Mouse (Mus musculus): ENCODE measurements around the gene Myzap. TPM values are rescaled to one million over a fixed set of nuclear protein-coding genes. Genes with fewer than 3 reads are reported as not detected.
A peak's percentile ranks its signal among the peaks of the same experiment; 100 is the strongest.

Gene Myzap
- total RNA-seq, 2 experiments from 2014 or later = 3.8 to 3.9 TPM

DNA sequence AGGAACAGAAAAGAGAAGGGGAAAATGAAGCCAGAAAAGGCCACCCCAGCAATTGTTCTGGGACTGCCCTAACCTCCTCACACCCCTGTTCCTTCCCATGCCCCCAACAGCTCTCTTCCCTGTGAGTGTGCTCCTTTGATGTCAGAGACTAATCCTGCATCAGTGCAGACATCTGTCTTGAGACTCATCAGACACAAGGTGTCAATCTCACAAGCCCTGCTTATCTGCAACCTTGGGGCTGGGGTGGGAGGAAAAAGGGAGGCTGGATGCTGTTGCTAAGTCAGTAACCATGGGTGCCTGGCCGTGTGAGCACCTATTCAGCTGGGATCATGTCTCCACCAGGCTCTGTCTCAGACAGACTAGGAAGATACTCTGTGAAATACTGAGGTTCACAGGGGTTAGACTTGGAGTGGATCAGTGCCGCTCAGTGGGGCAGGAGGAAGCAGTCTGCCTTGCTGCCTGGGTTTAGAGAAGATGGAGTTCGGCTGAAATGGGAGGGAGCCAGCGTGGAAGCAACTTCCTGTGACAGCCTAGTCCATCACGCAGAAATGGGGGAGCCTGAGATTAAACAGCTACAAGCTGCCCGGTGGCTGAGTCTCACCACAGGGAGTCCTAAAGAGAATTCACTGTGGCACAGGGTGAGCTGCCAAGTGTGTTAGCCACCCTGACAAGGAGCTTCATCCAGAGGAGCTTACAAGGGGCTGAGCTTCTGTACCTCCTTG lies 12.9 kb upstream of the Myzap start:
- DNase-seq (ENCODE audit: low spot score) = no peak

- DNase-seq (ENCODE audit: low spot score) = no peak
Measured at GRCm38 (mm10) chr9:71599861-71600260, 7.7 kb upstream of the Myzap start.

GRCm38 (mm10) chr9:71596888-71597287 lies 4.7 kb upstream of the Myzap start:
- no peak for DNase-seq (ENCODE audit: low spot score)

DNA sequence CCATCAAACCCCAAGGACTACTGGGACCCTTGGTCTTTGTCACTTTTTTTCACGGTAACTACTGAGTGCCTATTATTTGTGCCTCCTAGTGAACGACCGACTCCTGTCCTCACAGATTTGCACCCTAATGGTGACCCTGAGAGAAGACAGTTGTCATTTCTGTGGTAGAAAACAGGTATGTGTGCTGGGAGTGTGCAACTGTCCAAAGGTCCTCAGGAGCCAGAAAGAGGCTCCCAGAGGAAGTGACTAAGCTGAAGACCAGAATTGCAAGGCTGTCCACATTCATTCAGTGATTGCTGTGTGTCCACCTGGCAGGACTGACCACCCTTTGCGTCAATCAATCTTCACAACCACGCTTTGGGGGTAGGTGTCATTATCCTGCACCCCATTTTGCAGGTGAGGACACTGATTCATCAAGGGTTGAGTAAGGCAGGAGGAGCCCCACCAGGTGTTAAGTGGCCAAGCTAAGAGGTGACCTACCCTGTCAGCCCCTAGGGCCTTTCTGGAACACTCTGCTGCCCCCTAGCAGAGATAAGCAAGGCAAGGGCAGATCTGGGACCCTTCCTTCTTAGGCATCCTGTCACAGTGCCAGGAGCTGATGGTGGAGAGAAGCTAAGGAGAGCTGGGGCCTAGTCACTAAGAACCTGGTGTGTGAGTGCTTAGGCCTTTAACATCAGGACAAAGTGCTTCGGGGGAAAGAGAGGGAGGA lies 571 bp upstream of the Myzap start:
- no peak for DNase-seq (ENCODE audit: low spot score)

DNA sequence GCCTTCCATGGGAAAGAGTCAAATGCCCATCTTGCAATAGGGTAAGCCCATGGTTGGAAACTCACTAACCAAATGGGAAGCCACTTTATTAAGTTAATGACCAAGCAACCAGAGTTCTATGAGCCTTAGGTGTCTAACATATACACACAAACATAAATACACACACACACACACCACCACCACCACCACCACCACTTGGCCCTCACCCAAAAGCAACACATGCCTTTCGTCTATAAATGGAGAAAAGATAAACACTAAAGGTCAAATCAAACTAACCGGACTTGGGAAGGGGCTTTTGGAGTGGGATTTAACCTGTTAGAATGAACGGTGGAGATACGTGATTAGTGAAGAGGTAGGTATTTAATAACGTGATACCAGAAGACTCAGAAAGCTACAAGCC lies 1.1 kb downstream of the Myzap start:
- DNase-seq (ENCODE audit: low spot score) = no peak

DNA sequence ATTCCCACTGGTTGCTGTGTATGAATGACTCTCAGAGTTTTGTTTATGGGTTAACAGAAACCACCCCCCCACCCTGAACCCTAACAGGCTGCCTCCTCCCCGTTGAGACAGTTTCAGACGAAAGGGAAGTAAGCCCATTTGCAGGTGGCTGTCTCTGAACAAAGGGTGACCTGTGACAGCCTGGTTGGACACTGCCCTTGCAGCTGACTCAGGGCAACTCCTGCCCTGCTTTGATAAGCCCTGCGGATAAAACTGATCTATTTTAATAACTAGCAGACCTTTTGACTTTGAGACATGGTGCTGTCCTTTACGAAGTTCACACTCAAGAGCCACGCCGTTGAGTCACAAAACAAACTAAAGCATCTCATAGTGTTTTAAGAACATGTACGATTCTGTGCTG lies 2.4 kb downstream of the Myzap start:
- DNase-seq (ENCODE audit: low spot score) = no peak

DNA sequence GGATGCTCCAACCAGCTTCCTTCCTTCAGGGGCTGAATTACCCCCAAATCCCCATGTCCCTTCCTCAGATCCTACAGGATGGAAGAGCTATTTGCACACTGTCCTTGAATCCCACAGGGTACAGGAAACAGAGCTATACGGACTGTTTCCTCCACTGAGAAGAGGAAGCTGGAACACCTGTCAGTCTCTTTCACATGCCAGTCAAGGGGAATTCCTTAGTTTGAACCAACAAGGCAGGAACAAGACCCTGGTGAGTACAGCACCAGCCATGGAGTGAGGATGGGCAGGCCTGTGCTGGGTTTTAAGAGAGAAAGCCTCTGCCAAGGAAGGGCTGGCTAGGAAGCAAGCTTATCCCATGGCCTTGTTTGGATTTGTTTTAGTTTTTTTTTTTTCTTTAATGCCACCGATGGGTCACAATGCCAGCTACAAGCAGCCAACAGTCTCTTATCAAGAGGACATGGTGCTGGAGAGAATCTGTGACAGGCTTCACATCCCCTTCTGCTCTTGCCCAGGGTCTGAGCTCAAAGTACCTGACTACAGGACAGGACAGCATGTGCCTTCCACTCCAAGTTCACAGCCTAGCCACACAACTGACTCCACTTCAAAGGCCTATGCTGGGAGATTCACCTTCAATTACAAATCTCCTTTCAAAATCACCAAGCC lies 3.1 kb downstream of the Myzap start:
- no peak for DNase-seq (ENCODE audit: low spot score)

DNA sequence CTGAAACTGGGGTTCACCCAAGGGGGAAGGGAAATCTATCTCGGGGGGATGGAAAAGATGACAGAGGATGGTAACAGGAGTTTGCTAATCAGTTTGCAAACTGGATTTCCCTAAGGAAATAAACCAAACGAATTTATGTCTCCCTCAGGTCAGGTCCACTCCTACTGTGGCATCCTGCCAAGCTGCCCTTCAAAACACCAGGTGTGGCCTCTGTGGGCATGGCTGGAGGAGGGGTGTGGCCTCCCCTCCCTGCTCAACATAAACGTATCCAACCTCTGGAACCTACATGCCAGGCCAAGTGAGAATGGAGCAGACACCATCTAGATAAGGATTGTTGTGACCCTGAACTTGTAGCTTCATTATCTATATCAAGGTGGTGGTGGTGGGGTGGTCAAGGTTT lies 5.8 kb downstream of the Myzap start:
- no peak for DNase-seq (ENCODE audit: low spot score)

GRCm38 (mm10) chr9:71582771-71583170 lies 9.4 kb downstream of the Myzap start:
- DNase-seq (ENCODE audit: low spot score) = no peak

DNA sequence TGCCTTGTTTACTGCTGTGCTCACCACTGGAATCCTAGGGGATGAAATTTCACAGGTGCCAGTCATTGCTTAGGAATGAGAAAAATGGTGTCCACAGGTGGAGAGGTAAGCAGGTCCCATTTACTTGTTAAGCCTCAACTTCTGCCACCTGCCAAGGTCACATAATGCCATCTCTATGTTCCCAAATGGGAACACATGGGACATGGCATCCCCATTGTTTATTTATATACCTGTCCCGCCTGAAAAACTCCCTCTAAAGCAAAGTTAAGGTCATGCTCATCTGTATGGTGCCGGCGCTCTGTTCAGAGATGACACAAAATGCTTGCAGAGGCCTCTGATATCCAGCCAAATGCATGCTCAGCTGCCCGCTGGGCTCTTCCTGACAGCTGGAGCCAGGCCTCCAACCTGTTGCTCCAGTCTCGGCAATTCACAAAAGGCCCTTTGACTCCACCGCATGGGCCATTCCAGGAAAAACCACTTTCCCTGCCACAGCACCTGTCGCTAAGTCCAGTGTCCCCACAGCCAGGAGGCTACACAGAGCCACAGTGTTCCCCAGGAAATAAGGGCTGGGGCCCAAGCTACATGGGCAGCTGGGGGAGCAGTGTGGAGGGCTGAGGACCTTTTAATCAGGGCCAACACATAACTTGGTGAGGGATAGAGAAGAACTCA lies 13.1 kb downstream of the Myzap start:
- no peak for DNase-seq (ENCODE audit: low spot score)

DNA sequence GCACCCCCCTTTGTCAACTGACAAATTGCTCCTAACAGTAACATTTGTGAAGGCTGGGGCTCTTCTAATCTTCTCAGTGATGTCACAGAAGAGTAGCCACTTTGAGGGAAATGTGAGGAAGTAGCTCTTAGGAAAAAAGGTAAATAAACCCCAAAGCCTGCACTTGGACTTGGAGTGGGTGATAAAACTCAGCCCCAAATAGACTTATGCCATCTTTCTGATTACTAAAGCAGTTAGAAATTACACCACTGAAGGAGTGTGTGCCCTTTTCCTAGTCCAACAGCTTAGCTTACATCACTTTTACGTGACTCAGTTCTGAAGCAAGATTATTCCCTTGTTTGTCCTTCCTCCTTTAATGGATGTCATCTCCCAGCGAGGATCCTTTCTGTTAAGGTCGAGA lies 17.7 kb downstream of the Myzap start:
- no peak for DNase-seq (ENCODE audit: low spot score)

DNA sequence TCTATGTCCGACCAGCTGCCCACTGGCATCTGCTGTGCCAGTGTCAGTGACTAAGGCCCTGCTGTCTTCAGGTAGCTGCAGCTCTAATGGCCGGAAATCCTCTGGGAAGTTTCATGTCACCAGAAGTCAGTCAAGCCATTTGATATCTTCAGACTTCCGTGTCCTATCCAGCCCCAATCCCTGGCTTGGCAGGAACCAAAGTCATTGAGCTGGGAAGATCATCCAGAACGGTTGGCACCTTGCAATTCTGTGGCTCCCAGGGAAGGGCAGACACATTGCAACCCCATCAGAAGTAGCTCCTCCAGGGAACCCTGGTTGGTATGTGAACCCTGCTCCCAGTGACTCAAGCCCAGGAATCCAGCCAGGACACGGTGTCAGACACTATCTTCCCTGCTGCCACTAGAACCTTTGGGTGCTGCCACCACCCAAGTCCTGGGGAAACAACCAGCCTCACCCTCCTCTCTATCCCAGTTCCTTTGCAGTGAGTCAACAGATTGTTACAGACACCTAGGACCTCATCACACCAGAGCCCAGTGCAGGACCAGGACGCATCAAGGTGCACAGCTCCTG lies 18.3 kb downstream of the Myzap start:
- no peak for DNase-seq (ENCODE audit: low spot score)

GRCm38 (mm10) chr9:71571150-71571633 lies 21.0 kb downstream of the Myzap start:
- DNase-seq (ENCODE audit: low spot score) = no peak

DNA sequence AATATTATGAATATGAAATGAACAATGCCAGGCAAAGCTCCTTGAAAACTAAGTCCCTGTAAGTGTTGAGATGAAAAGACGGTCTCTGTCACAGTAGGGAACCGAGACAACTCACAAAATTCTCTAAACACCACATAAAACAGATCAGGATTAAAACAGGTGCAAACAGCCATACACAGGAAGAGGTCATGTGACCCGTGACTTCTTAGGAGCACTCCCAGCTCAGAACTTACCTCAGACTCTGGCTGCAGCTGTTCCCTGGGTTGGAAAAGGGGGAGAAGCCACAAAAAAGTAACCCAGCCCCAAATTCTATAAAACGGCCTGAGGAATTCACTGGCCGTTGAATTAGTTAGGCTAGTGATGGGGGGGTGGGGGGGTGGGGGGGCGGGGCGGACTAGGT lies 22.0 kb downstream of the Myzap start:
- DNase-seq (ENCODE audit: low spot score) = no peak

DNA sequence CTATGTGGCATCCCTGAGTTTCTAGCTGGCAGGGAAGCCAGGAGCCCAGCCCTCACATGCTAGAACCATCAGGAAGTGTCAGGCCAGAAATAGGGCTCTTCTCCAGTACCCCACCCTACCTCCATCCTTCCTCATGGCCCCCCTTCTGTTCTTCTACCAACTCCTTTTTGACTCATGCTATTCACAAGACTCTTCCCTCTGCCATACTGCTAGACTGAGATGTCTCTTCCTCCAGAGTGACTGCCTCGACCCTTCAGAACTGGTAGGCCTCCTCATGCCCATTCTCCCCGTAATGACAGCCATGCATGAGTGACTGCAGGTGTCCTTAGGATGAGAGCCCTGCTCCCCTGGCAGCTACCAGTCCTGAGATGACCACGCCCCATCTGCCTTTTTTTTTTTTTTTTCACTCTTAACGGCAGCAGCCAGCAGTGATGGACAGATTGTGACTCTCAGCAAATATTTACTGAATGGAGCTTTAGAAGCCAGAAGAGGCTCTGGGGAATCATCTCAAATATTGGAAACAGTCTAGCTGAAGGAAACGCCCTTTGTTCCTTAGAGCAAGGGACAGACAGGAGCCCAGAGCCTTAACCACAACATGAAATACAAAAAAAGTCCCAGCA lies 23.7 kb downstream of the Myzap start:
- peak; percentile 25 for DNase-seq (ENCODE audit: low spot score)

DNA sequence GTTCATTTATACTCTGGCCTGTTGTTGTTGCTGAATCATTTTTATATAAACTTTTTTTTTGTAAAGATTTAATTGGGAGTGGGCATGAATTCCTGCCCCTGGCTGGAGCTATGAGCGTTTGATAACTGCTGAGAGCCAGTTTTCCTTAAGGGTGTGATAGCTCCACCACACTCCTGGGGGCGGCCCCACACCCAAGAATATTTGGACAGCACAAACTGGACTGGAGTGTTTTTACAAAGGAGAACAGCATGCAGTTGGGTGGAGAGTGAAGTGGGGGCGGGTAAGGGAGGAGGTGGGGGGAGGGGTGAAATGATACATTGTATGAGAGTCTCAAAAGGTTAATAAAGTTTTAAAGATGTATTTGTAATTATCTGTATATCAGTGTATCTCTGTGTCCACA lies 24.8 kb downstream of the Myzap start:
- no peak for DNase-seq (ENCODE audit: low spot score)

DNA sequence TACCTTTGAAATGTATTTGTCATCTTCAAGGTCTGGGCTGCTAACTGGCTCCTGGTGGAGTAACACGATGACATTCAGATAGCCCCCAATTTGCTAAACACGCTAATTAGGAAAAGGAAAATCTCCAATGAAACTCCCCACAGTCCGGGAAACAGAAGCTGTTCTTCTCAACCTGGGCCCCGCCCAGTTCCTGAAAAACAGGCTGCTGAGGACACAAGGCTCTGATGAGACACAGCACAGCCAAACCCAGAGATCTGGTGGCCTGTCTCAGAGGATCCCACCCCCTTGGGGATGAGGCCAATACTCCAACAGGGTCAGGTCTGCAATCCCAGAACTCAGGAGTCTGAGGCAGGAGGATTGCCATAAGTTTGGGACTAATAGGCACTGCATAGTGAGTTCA lies 25.4 kb downstream of the Myzap start:
- DNase-seq (ENCODE audit: low spot score) = peak; percentile 15

DNA sequence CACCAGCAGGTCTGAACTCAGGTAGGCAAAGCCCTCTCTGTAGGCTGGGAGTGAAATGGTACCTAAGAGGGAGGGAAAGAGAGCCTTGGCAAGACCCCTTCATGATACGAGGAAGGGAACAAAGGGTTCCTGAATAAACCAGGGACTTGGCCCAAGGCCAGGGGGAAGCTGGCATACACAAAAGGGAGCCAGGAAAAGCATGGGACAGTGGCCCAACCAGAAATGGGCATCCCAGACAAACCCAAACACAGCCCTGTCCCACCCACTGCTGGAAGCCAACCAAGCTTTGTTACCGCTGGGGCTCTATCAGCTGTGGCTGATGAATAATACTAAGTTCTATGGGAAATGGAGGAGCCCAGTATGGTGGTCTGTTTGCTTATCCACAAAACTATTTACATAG lies 34.4 kb downstream of the Myzap start:
- DNase-seq (ENCODE audit: low spot score) = no peak

DNA sequence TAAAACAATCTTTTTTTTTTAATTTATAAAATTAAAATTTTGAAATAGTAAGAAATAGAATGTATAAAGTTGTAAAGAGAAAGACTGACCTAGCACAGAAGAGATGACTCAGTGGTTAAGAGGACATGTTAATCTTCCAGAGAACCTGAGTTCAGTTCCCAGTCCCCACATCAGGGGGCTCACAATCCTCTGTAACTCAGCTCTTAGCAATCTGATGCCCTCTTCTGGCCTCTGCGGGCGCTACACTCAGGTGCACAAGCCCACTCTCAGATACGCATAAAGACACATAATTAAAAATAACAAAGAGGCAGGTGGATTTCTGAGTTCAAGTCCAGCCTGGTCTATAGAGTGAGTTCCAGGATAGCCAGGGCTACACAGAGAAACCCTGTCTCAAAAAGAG lies 38.2 kb downstream of the Myzap start:
- no peak for DNase-seq (ENCODE audit: low spot score)

- DNase-seq (ENCODE audit: low spot score) = no peak
Measured at GRCm38 (mm10) chr9:71550176-71550575, 42.0 kb downstream of the Myzap start.

DNA sequence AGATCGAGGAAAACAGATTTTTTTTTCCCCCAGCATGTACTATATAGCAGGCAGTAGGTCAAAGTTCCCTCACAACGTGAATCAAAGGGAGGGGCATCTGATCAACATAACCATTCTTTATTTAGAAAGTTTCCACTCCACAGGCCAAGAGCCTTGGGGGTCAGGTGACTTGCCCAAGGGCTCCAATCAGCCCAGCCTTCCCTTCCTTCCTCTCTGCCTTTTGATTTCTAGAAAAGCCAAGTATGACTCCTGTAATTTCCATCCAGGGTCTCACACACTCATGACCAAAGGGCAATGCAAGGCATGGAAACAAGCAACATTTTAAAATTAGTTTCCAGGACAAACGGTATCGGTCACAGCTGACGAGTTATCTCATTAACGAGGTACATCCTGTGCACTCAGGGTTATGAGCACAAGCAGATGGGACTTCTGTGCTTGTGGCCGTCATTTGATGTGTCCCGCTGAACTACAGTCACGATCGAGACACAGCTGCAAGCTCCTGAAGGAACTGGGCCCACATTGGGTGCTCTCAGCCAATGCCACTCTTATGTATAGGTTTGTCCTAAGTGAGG lies 44.4 kb downstream of the Myzap start:
- DNase-seq (ENCODE audit: low spot score) = no peak

Measured in gastrocnemius, adult 18-20 months (tissue).